Mouse (Mus musculus) lung, postnatal 0 days (tissue): ENCODE results near the gene Dao. TPM values are rescaled to one million over a fixed set of nuclear protein-coding genes. Genes with fewer than 3 reads are reported as not detected.

ENCODE experiments used
- ATAC-seq: fragments of 200-750 bp; cut with Nextera tagmentation; 2 replicates; pipeline ENCODE4 v1.8.0; 2017; ENCODE audit warnings: moderate library complexity
- DNase-seq: peaks from one replicate; pipeline ENCODE4 v3.0.0-alpha.2; 2016; ENCODE audit warnings: low spot score
- H3K27ac ChIP-seq: fragments of 300-500 bp; sonication (generic); 2 replicates; pipeline ENCODE4 v1.5.1; 2014; ENCODE audit warnings: antibody characterized with exemption, mild to moderate bottlenecking, low read length, mixed read lengths
- H3K27me3 ChIP-seq: fragments of 300-500 bp; sonication (generic); replicated peaks from 2 replicates; pipeline ENCODE4 v1.6.1; 2014; ENCODE audit warnings: low read length, mixed read lengths; ENCODE audit not compliant: insufficient read depth
- H3K36me3 ChIP-seq: fragments of 300-500 bp; sonication (generic); 2 replicates; pipeline ENCODE4 v1.6.1; 2014; ENCODE audit warnings: low read length, mixed read lengths; ENCODE audit not compliant: insufficient read depth
- H3K4me1 ChIP-seq: fragments of 300-500 bp; sonication (generic); 2 replicates; pipeline ENCODE4 v1.6.1; 2014; ENCODE audit warnings: antibody characterized with exemption, low read depth, low read length, mixed read lengths; ENCODE audit not compliant: insufficient read depth
- H3K4me2 ChIP-seq: fragments of 300-500 bp; sonication (generic); replicated peaks from 2 replicates; pipeline ENCODE4 v1.6.1; 2014; ENCODE audit warnings: low read depth, mild to moderate bottlenecking, low read length, moderate library complexity, mixed read lengths
- H3K4me3 ChIP-seq: fragments of 300-500 bp; sonication (generic); 2 replicates; pipeline ENCODE4 v1.5.1; 2014; ENCODE audit warnings: low read depth, low read length
- H3K9ac ChIP-seq: fragments of 300-500 bp; sonication (generic); replicated peaks from 2 replicates; pipeline ENCODE4 v1.6.1; 2014; ENCODE audit warnings: low read depth, mild to moderate bottlenecking
- H3K9me3 ChIP-seq: fragments of 300-500 bp; sonication (generic); 2 replicates; pipeline ENCODE4 v1.6.1; 2016; ENCODE audit warnings: low read length, mixed read lengths
- CTCF ChIP-seq: IDR thresholded peaks from 2 replicates; pipeline ENCODE4 v1.5.1; 2016; ENCODE audit warnings: antibody characterized with exemption, mild to moderate bottlenecking
- EP300 ChIP-seq: IDR thresholded peaks from 2 replicates; pipeline ENCODE4 v1.6.1; 2016; ENCODE audit warnings: antibody characterized with exemption, mild to moderate bottlenecking, control low read depth
- WGBS: fragments of 180-500 bp; shearing (Covaris S2); extraction: QIAGEN DNeasy Blood & Tissue Kit; methylation state at CpG from one replicate; pipeline ENCODE4 v1.1.7; 2014; 5-methylcytosine and 5-hydroxymethylcytosine counted together
- polyA plus RNA-seq: library from polyadenylated mRNA; unstranded; fragments of >200 nt; fragmentation: Nextera tagmentation; extraction: Ambion mirVana; gene quantifications from 2 replicates; pipeline ENCODE4 v1.2.1, GENCODE M21; 2015

The Dao gene
- polyA plus RNA-seq, 1 experiment from 2014 or later, result not detected

GRCm38 (mm10) chr5:114028111-114028510 is 24.6 kb downstream of the Dao start:
- no peak overlapping the region for H3K9ac ChIP-seq
- TF ChIP-seq CTCF (no peak), EP300 (no peak)
- H3K36me3 ChIP-seq, result no peaks in the 10 kb centered on the region
- H3K4me2 ChIP-seq, result no peak overlapping the region
- no peaks in the 10 kb centered on the region for H3K27me3 ChIP-seq
- no peaks in the 10 kb centered on the region for H3K9me3 ChIP-seq
- H3K4me3 ChIP-seq, result no peak overlapping the region
- no peak overlapping the region for H3K27ac ChIP-seq
- ATAC-seq, result no peak
- no peaks in the 10 kb centered on the region for H3K4me1 ChIP-seq
- 78% methylated on average over 12 of the region's 12 CpGs for WGBS
- no peak for DNase-seq

DNA sequence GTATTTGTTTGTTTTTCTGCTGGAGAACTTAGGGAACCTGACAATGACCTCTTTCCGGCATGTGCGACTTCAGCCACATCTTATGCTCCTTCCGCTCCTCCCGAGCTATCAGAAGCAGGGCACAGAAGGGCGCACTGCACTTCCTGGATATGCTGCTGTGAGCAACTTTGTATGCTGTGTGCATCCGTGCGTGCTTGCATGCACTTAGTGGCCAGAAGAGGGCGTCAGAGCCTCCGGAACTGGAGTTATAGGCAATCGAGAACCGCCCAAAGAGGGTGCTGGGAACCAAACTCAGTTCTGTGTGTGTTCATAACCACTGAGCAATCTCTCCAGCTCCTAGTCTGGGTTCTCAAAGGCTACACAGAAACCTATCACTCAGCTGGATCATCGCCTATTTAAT is 27.1 kb downstream of the Dao start:
- H3K27ac ChIP-seq, result no peak overlapping the region
- H3K36me3 ChIP-seq, result no peaks in the 10 kb centered on the region
- H3K9ac ChIP-seq, result no peak overlapping the region
- WGBS, result 85% methylated on average over 12 of the region's 12 CpGs
- no peak for ATAC-seq
- no peaks in the 10 kb centered on the region for H3K4me1 ChIP-seq
- H3K9me3 ChIP-seq, result no peaks in the 10 kb centered on the region
- no peak overlapping the region for H3K4me3 ChIP-seq
- no peak for DNase-seq
- TF ChIP-seq CTCF, result no peak
- TF ChIP-seq EP300, result no peak
- no peak overlapping the region for H3K4me2 ChIP-seq
- no peaks in the 10 kb centered on the region for H3K27me3 ChIP-seq

DNA sequence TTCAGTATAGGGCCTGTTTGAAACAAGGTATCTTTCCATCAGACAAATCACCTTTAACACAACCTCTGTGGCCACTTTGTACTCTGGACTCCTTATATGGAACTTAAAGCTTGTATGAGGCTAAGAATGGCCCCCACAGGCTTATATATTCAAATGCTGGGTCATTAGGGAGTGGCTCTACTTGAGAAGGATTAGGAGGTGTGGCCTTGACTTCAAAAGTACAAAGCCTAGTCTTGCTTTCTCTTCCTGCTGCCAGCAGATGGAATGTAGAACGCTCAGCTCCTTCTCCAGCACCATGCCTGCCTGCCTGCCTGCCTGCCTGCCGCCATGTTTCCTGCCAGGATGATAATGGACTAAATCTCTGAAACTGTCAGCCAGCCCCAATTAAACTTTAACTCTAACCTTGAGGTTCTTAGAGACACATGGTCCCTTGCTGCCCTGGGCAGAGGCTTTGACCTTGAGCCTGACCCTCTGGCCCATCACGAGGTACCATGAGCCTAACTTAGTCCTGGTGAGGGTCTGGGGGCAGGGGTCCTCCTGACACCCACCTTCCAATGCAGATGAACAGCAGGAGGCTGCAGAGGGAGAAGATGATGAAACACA is 28.8 kb downstream of the Dao start:
- TF ChIP-seq EP300, result no peak
- TF ChIP-seq CTCF, result no peak
- Histone ChIP-seq H3K27ac (no peak overlapping the region), H3K36me3 (no peaks in the 10 kb centered on the region), H3K9me3 (no peaks in the 10 kb centered on the region), H3K4me3 (no peak overlapping the region), H3K4me1 (no peaks in the 10 kb centered on the region), H3K27me3 (no peaks in the 10 kb centered on the region), H3K4me2 (no peak overlapping the region), H3K9ac (no peak overlapping the region)
- ATAC-seq (no peak), DNase-seq (no peak)
- 80% methylated on average over 3 of the region's 3 CpGs for WGBS

- Histone ChIP-seq H3K36me3 (no peaks in the 10 kb centered on the region), H3K9ac (no peak overlapping the region), H3K27me3 (no peaks in the 10 kb centered on the region), H3K4me1 (no peaks in the 10 kb centered on the region), H3K4me3 (no peak overlapping the region), H3K27ac (no peak overlapping the region), H3K4me2 (no peak overlapping the region), H3K9me3 (no peaks in the 10 kb centered on the region)
- no peak for ATAC-seq
- no peak for DNase-seq
- WGBS, result 56% methylated on average over 7 of the region's 7 CpGs
- TF ChIP-seq EP300 (no peak), CTCF (no peak)
Observed at GRCm38 (mm10) chr5:114034393-114034792, 30.9 kb downstream of the Dao start.

- H3K9me3 ChIP-seq, result no peaks in the 10 kb centered on the region
- 67% methylated on average over 10 of the region's 10 CpGs for WGBS
- no peaks in the 10 kb centered on the region for H3K4me1 ChIP-seq
- DNase-seq (no peak), ATAC-seq (no peak)
- H3K9ac ChIP-seq, result no peak overlapping the region
- H3K4me3 ChIP-seq, result no peak overlapping the region
- TF ChIP-seq CTCF (no peak), EP300 (no peak)
- H3K36me3 ChIP-seq, result no peaks in the 10 kb centered on the region
- no peak overlapping the region for H3K4me2 ChIP-seq
- no peak overlapping the region for H3K27ac ChIP-seq
- no peaks in the 10 kb centered on the region for H3K27me3 ChIP-seq
Observed at GRCm38 (mm10) chr5:114035111-114035510, 31.6 kb downstream of the Dao start.

DNA sequence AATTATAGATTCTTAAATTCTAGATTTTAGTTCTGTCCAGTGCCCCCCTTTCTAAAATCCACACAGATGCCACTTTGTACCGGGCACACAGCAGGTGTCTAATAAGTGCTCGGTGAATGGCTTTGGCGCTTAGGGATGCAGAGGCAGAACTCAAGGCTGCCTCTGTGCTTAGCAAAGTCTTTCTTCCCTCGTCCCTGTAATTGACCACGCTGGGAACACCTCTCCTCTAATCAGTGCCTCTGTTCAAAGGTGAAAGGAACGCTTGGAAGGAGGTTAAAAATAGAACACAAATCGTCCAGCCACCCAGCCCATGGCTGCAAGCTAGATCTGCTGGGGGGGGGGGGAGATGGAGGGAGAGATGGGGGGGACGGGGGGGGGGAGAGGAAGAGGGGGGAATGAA is 37.0 kb downstream of the Dao start:
- no peak overlapping the region for H3K4me3 ChIP-seq
- H3K9me3 ChIP-seq, result no peaks in the 10 kb centered on the region
- no peak overlapping the region for H3K4me2 ChIP-seq
- DNase-seq (no peak), ATAC-seq (no peak)
- H3K9ac ChIP-seq, result no peak overlapping the region
- no peaks in the 10 kb centered on the region for H3K4me1 ChIP-seq
- H3K36me3 ChIP-seq, result no peaks in the 10 kb centered on the region
- TF ChIP-seq EP300 (no peak), CTCF (no peak)
- no peak overlapping the region for H3K27ac ChIP-seq
- 37% methylated on average over 7 of the region's 8 CpGs for WGBS
- no peaks in the 10 kb centered on the region for H3K27me3 ChIP-seq

- DNase-seq (no peak), ATAC-seq (no peak)
- Histone ChIP-seq H3K9ac (no peak overlapping the region), H3K4me3 (no peak overlapping the region), H3K36me3 (no peaks in the 10 kb centered on the region), H3K27me3 (no peaks in the 10 kb centered on the region), H3K9me3 (no peaks in the 10 kb centered on the region), H3K27ac (no peak overlapping the region), H3K4me1 (no peaks in the 10 kb centered on the region), H3K4me2 (no peak overlapping the region)
- 54% methylated on average over 1 of the region's 1 CpGs for WGBS
- TF ChIP-seq CTCF, result no peak
- no peak for TF ChIP-seq EP300
Observed at GRCm38 (mm10) chr5:114040911-114041310, 37.4 kb downstream of the Dao start.
